Mouse (Mus musculus) spleen, embryonic (tissue): ENCODE measurements around the gene Bnc2.

Experiments used
- CTCF ChIA-PET: fragments of 350-600 bp; sonication (Branson Sonifier 250); formaldehyde crosslinking; loops from one replicate; lab custom pipeline; 2022; lab: Charles Lee

The Bnc2 gene

GRCm38 (mm10) chr4:84675171-84675973 is at the start of gene Bnc2:
Gene Bnc2, minus strand, starts transcription at chr4:84675275.
- CTCF ChIA-PET = no interaction called here

DNA sequence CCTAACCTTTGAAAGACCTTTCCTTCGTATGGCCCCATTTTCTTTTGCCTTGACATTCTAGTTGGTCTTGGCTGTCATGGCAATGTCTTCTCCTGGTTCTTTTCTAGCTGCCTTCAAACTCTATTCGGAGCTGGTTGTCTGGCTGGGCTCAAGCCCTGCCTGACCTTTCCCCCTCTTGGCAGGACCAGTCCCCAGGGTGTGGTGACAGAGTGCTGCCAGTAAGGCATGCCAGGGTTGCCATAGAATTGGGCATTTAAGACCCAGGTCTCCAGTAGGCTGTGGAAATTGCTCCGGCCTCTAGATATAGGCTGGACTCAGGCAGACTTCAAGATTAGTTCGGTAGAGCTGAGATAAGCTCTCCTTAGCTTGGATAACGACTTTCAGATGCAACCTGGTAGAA is 32.9 kb upstream of the Bnc2 start:
- CTCF ChIA-PET = no interaction called here

GRCm38 (mm10) chr4:84685521-84686366 is 10.7 kb upstream of the Bnc2 start:
- CTCF ChIA-PET = no interaction called here

DNA sequence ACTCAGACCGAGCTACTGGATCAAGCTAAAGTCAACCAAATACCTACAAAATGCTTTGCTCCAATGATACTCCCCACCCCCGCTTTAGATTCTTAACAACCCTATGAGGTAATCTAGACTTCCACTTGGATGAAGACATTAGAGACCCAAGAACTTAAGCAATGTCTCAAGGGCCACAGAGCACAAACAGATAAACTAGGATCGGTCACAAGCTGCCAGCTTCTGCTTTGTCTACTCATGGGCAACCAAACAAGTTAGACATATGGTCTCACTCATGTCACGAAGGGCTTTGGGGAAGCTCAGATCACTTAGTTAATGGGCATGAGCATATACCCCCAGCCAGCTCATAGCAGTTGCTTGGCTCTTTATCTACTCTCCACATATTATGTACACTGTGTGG is 9.9 kb upstream of the Bnc2 start:
- CTCF ChIA-PET = no interaction called here

GRCm38 (mm10) chr4:84675974-84676315 is 870 bp upstream of the Bnc2 start:
- CTCF ChIA-PET = no interaction called here

- CTCF ChIA-PET = no interaction called here
These were observed 531 bp downstream of the Bnc2 start for GRCm38 (mm10) chr4:84674318-84675170.

- CTCF ChIA-PET = no interaction called here
These were observed 1.3 kb downstream of the Bnc2 start for GRCm38 (mm10) chr4:84673681-84674307.

- CTCF ChIA-PET = interaction anchor here (0.6 kb wide), 1 partner anchor 186 kb away, joined by 5 read pairs; no protein-coding TSS in a partner anchor
These were observed 2.8 kb downstream of the Bnc2 start for GRCm38 (mm10) chr4:84672181-84672791.

GRCm38 (mm10) chr4:84670996-84671395 is 4.1 kb downstream of the Bnc2 start:
- CTCF ChIA-PET = no interaction called here

DNA sequence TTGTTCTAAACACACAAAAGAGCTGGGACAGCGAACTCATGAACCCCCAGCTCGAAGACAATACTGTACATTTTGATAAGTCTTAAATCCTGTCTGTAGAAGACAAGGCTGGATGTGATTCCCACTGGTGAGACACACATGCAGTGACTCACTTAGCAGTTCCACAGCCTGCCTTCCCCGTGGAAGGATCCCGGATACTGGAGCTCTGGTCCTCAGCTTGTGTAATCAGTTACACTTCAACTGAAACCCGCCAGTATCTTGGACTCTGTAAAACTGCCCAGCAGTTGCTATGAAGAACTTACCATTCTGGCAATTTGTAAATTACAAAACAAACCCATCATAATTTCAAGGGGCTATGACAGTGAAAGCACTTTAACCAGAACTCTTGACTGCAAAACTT is 5.4 kb downstream of the Bnc2 start:
- CTCF ChIA-PET = no interaction called here

DNA sequence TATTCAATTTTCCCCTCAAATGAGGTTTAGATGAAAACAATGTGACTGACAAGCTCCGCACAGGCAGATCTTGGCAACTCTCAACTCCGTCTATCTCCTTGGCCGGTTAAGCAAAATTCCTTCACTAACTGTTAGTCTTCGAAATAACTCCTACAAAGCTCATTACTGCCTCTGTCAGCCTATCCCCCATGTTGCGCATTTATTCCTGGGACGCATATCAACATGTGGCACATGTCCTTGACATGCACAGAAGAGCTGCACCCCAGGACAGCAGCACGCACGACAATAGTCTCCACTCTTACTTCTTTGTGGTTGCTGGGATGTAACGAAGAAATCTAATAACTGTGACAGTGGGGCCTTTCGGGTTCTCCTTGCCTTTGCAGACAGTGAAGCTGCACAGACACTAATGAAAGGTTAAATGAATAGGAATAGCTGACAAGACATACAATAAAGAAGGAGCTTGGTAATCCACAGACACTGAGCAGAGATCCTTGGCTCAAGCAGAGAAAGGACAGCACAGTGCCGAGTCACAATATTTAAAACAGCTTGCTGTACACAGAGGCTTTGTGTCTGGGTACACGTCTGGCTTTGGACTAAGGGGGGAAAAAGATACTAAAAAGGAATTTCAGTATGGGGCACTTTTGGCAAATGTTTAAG is 6.0 kb downstream of the Bnc2 start:
- CTCF ChIA-PET = no interaction called here

DNA sequence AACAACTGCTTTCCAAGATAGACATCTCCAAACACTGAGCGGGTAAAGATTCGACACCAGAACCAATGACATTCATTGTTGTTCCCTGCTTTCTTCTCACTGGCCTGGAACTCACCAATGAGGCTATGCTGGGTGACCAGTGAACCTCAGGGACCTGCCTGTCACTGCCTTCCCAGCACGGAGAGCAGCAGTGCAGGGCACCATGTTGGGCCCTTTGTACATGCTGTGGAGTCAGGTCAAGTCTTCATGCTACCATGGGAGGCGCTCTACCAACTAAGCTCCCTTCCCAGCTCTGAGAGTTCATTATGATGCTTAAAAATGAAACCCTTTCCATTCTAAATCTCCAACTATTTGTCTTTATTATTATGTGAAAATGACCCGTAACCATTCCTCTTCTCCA is 6.8 kb downstream of the Bnc2 start:
- CTCF ChIA-PET = no interaction called here

GRCm38 (mm10) chr4:84662228-84663065 is 12.6 kb downstream of the Bnc2 start:
- CTCF ChIA-PET = no interaction called here

DNA sequence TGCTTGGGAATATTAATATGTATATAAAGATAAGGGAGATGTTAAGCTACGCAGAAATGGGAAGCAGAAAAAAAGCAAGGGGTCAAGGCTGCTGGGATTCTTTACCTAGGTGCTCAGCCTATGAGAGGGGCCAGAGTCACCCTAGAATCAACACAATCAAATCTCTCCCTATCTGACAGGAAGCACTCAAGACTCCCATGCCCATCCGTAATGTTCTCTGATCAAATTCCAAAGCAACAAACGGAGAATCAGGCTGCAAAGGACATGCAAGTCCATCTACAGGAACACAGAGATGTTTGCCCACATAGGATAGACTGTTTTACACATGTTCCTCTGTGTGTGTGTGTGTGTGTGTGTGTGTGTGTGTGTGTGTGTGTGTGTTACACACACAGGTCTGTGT is 13.7 kb downstream of the Bnc2 start:
- CTCF ChIA-PET = no interaction called here

DNA sequence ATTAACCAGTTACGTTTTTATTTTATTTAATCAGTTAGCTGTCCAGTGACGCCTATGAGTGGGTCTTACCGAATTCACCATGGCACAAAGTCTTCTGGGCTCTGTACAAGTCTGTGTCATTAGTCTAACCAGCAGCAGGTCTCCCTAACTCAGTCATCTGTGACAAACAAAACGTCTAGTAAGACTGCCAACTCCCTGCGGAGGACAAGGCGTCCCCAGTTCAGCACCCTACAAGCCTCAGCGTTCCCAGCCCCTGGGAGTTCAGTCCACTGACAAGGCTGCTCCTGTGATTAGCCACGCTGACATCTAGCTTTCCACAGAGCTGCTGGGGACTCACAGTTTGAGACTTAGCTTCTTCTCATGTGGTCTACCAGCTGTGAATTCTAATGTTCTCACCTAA is 23.3 kb downstream of the Bnc2 start:
- CTCF ChIA-PET = no interaction called here

DNA sequence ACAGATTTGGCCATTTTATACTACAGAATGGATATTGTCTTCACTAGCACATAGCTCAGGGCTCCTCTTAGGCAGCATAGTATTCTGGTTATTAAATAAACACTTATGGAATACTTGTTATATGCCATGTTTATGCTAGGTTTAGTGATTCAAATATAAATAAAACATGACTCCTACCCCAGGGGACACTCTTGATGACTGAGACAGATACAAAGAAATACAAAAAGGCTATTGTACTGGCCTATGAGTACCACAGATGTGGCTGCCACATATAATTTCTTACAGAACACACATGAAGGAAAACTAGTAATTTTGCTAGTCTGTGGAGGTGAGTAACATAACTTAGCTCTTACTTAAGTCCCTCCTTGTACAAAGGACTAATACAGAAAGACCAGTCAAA is 28.5 kb downstream of the Bnc2 start:
- CTCF ChIA-PET = no interaction called here

- CTCF ChIA-PET = no interaction called here
These were observed 35.9 kb downstream of the Bnc2 start for GRCm38 (mm10) chr4:84639166-84639565.

- CTCF ChIA-PET = no interaction called here
These were observed 37.4 kb downstream of the Bnc2 start for GRCm38 (mm10) chr4:84637641-84638040.

- CTCF ChIA-PET = no interaction called here
These were observed 40.3 kb downstream of the Bnc2 start for GRCm38 (mm10) chr4:84634751-84635150.

DNA sequence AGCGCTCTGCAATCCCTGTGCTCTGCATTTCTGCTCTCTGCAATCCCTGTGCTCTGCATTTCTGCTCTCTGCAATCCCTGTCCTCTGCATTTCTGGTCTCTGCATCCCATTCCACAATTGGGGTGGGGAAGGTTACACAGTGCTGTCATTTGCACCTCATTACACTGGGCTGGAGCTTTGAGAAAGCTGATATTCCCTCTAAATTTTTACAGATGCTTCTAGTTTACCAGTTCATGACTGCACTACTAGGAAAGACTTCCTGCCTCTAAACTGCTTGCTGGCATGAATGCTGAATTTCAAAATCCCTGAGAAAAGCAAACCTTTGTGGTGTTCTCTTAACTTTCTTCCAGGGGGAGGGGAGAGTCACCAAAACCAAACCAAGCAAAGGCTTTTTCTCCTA is 41.1 kb downstream of the Bnc2 start:
- CTCF ChIA-PET = no interaction called here
